Mouse (Mus musculus): ENCODE data around the gene Gga2. TPM values are rescaled to one million over a fixed set of nuclear protein-coding genes. Genes with fewer than 3 reads are reported as not detected.
A peak's percentile ranks its signal among the peaks of the same experiment; 100 is the strongest.

Gga2 gene
- 38.8 and 56.0 TPM in 2 replicates for polyA plus RNA-seq (2014; fragmentation: Nextera tagmentation; extraction: Ambion mirVana)

- H3K9me3 ChIP-seq (ENCODE audit: control insufficient read depth, low read length) = no peaks in the 10 kb centered on the region
- no peaks in the 10 kb centered on the region for H3K36me3 ChIP-seq (ENCODE audit: control insufficient read depth, insufficient read depth, low read length)
- H3K4me3 ChIP-seq (ENCODE audit: low read depth, low read length) = peak within 1 kb of the TSS; percentile 66
- under 1% methylated on average over 50 of the region's 50 CpGs for WGBS
- DNase-seq (ENCODE audit: low spot score) = peak; percentile 91
- H3K9ac ChIP-seq (ENCODE audit: low read depth, low read length) = peak within 1 kb of the TSS; percentile 74
- H3K4me1 ChIP-seq (replicated peaks; ENCODE audit: control insufficient read depth, insufficient read depth, low read length) = no peaks in the 10 kb centered on the region; the same call in 1 of the 2 replicates
- H3K27me3 ChIP-seq (ENCODE audit: control insufficient read depth, insufficient read depth, low read length) = no peaks in the 10 kb centered on the region
- peak within 1 kb of the TSS; percentile 65 for H3K4me2 ChIP-seq (replicated peaks; ENCODE audit: low read depth, low read length)
- peak within 1 kb of the TSS; percentile 85 for H3K27ac ChIP-seq (ENCODE audit: low read depth, low read length)
- peak; percentile 88 for ATAC-seq (ENCODE audit: low FRiP score)
These were observed at the start of gene Gga2 for GRCm38 (mm10) chr7:122020667-122021354. Gga2 (minus strand) TSS chr7:122021222.

- peak overlapping the region; percentile 91 for H3K27ac ChIP-seq (ENCODE audit: low read depth, low read length)
- DNase-seq (ENCODE audit: low spot score) = peak; percentile 55
- H3K4me3 ChIP-seq (ENCODE audit: low read depth, low read length) = peak overlapping the region; percentile 99
- H3K36me3 ChIP-seq (ENCODE audit: control insufficient read depth, insufficient read depth, low read length) = no peaks in the 10 kb centered on the region; the same call in 1 of the 2 replicates
- H3K4me1 ChIP-seq (replicated peaks; ENCODE audit: control insufficient read depth, insufficient read depth, low read length) = no peaks in the 10 kb centered on the region
- no peaks in the 10 kb centered on the region for H3K9me3 ChIP-seq (ENCODE audit: control insufficient read depth, low read length)
- WGBS = 2% methylated on average over 56 of the region's 58 CpGs
- H3K27me3 ChIP-seq (ENCODE audit: control insufficient read depth, insufficient read depth, low read length) = no peaks in the 10 kb centered on the region
- peak overlapping the region; percentile 68 for H3K4me2 ChIP-seq (replicated peaks; ENCODE audit: low read depth, low read length)
- peak overlapping the region; percentile 97 for H3K9ac ChIP-seq (ENCODE audit: low read depth, low read length)
- no peak; the same call in 1 of the 2 replicates for ATAC-seq (ENCODE audit: low FRiP score)
These were observed 46.7 kb upstream of the Gga2 start for GRCm38 (mm10) chr7:122067517-122068381.

GRCm38 (mm10) chr7:122066945-122067516, 46.0 kb upstream of the Gga2 start, which contains the start of the genes Ubfd1 and Ears2:
Ubfd1 (plus strand) TSS chr7:122067175.
Ears2 (minus strand) TSS chr7:122067263.
- Histone ChIP-seq H3K4me2 (replicated peaks; ENCODE audit: low read depth, low read length) (peak within 1 kb of the TSS; percentile 80), H3K4me3 (ENCODE audit: low read depth, low read length) (peak within 1 kb of the TSS; percentile 99), H3K27ac (ENCODE audit: low read depth, low read length) (peak within 1 kb of the TSS; percentile 91), H3K36me3 (ENCODE audit: control insufficient read depth, insufficient read depth, low read length) (peaks cover 3% of the 10 kb centered on the region; the same call in 1 of the 2 replicates), H3K9ac (ENCODE audit: low read depth, low read length) (peak within 1 kb of the TSS; percentile 97), H3K4me1 (replicated peaks; ENCODE audit: control insufficient read depth, insufficient read depth, low read length) (no peaks in the 10 kb centered on the region), H3K9me3 (ENCODE audit: control insufficient read depth, low read length) (no peaks in the 10 kb centered on the region), H3K27me3 (ENCODE audit: control insufficient read depth, insufficient read depth, low read length) (no peaks in the 10 kb centered on the region)
- DNase-seq (ENCODE audit: low spot score) = peak; percentile 98
- WGBS = under 1% methylated on average over 44 of the region's 60 CpGs
- ATAC-seq (ENCODE audit: low FRiP score) = peak; percentile 99

GRCm38 (mm10) chr7:122066102-122066944, 45.3 kb upstream of the Gga2 start:
- H3K9me3 ChIP-seq (ENCODE audit: control insufficient read depth, low read length) = no peaks in the 10 kb centered on the region
- DNase-seq (ENCODE audit: low spot score) (no peak), ATAC-seq (ENCODE audit: low FRiP score) (no peak)
- H3K4me2 ChIP-seq (replicated peaks; ENCODE audit: low read depth, low read length) = peak overlapping the region; percentile 80
- WGBS = 21% methylated on average over 31 of the region's 31 CpGs
- H3K27ac ChIP-seq (ENCODE audit: low read depth, low read length) = peak overlapping the region; percentile 91
- peaks cover 3% of the 10 kb centered on the region; the same call in 1 of the 2 replicates for H3K36me3 ChIP-seq (ENCODE audit: control insufficient read depth, insufficient read depth, low read length)
- peak overlapping the region; percentile 99 for H3K4me3 ChIP-seq (ENCODE audit: low read depth, low read length)
- H3K4me1 ChIP-seq (replicated peaks; ENCODE audit: control insufficient read depth, insufficient read depth, low read length) = no peaks in the 10 kb centered on the region
- no peaks in the 10 kb centered on the region for H3K27me3 ChIP-seq (ENCODE audit: control insufficient read depth, insufficient read depth, low read length)
- peak overlapping the region; percentile 97 for H3K9ac ChIP-seq (ENCODE audit: low read depth, low read length)

- Histone ChIP-seq H3K27me3 (ENCODE audit: control insufficient read depth, insufficient read depth, low read length) (no peaks in the 10 kb centered on the region), H3K9me3 (ENCODE audit: control insufficient read depth, low read length) (no peaks in the 10 kb centered on the region), H3K27ac (ENCODE audit: low read depth, low read length) (no peak overlapping the region), H3K9ac (ENCODE audit: low read depth, low read length) (no peak overlapping the region), H3K4me2 (replicated peaks; ENCODE audit: low read depth, low read length) (no peak overlapping the region), H3K4me1 (replicated peaks; ENCODE audit: control insufficient read depth, insufficient read depth, low read length) (no peaks in the 10 kb centered on the region), H3K36me3 (ENCODE audit: control insufficient read depth, insufficient read depth, low read length) (0 out of 2 replicates have a peak, but pooled peaks cover 3% of the 10 kb centered on the region), H3K4me3 (ENCODE audit: low read depth, low read length) (no peak overlapping the region)
- WGBS = 79% methylated on average over 1 of the region's 1 CpGs
- DNase-seq (ENCODE audit: low spot score) (no peak), ATAC-seq (ENCODE audit: low FRiP score) (no peak)
These were observed 44.6 kb upstream of the Gga2 start for GRCm38 (mm10) chr7:122065656-122066055.

- no peak overlapping the region for H3K9ac ChIP-seq (ENCODE audit: low read depth, low read length)
- no peak overlapping the region for H3K27ac ChIP-seq (ENCODE audit: low read depth, low read length)
- DNase-seq (ENCODE audit: low spot score) (no peak), ATAC-seq (ENCODE audit: low FRiP score) (no peak)
- no peaks in the 10 kb centered on the region for H3K9me3 ChIP-seq (ENCODE audit: control insufficient read depth, low read length)
- no peaks in the 10 kb centered on the region for H3K27me3 ChIP-seq (ENCODE audit: control insufficient read depth, insufficient read depth, low read length)
- peaks cover 4% of the 10 kb centered on the region; the same call in 1 of the 2 replicates for H3K36me3 ChIP-seq (ENCODE audit: control insufficient read depth, insufficient read depth, low read length)
- 86% methylated on average over 5 of the region's 5 CpGs for WGBS
- H3K4me3 ChIP-seq (ENCODE audit: low read depth, low read length) = no peak overlapping the region
- no peak overlapping the region for H3K4me2 ChIP-seq (replicated peaks; ENCODE audit: low read depth, low read length)
- H3K4me1 ChIP-seq (replicated peaks; ENCODE audit: control insufficient read depth, insufficient read depth, low read length) = no peaks in the 10 kb centered on the region
These were observed 35.6 kb upstream of the Gga2 start for GRCm38 (mm10) chr7:122056633-122057032.

- 74% methylated on average over 1 of the region's 1 CpGs for WGBS
- no peak for ATAC-seq (ENCODE audit: low FRiP score)
- H3K4me1 ChIP-seq (replicated peaks; ENCODE audit: control insufficient read depth, insufficient read depth, low read length) = no peaks in the 10 kb centered on the region
- H3K4me2 ChIP-seq (replicated peaks; ENCODE audit: low read depth, low read length) = no peak overlapping the region
- H3K27me3 ChIP-seq (ENCODE audit: control insufficient read depth, insufficient read depth, low read length) = no peaks in the 10 kb centered on the region
- 0 out of 2 replicates have a peak, but pooled peaks cover 2% of the 10 kb centered on the region for H3K36me3 ChIP-seq (ENCODE audit: control insufficient read depth, insufficient read depth, low read length)
- no peak for DNase-seq (ENCODE audit: low spot score)
- no peak overlapping the region for H3K4me3 ChIP-seq (ENCODE audit: low read depth, low read length)
- H3K9ac ChIP-seq (ENCODE audit: low read depth, low read length) = no peak overlapping the region
- no peak overlapping the region for H3K27ac ChIP-seq (ENCODE audit: low read depth, low read length)
- H3K9me3 ChIP-seq (ENCODE audit: control insufficient read depth, low read length) = no peaks in the 10 kb centered on the region
These were observed 29.8 kb upstream of the Gga2 start for GRCm38 (mm10) chr7:122050834-122051233.

- H3K9me3 ChIP-seq (ENCODE audit: control insufficient read depth, low read length) = no peaks in the 10 kb centered on the region
- H3K4me3 ChIP-seq (ENCODE audit: low read depth, low read length) = no peak overlapping the region
- H3K4me2 ChIP-seq (replicated peaks; ENCODE audit: low read depth, low read length) = no peak overlapping the region
- no peak overlapping the region for H3K27ac ChIP-seq (ENCODE audit: low read depth, low read length)
- H3K36me3 ChIP-seq (ENCODE audit: control insufficient read depth, insufficient read depth, low read length) = 0 out of 2 replicates have a peak, but pooled peaks cover 2% of the 10 kb centered on the region
- H3K4me1 ChIP-seq (replicated peaks; ENCODE audit: control insufficient read depth, insufficient read depth, low read length) = no peaks in the 10 kb centered on the region
- H3K27me3 ChIP-seq (ENCODE audit: control insufficient read depth, insufficient read depth, low read length) = no peaks in the 10 kb centered on the region
- no peak for DNase-seq (ENCODE audit: low spot score)
- H3K9ac ChIP-seq (ENCODE audit: low read depth, low read length) = no peak overlapping the region
- ATAC-seq (ENCODE audit: low FRiP score) = no peak
- 94% methylated on average over 9 of the region's 9 CpGs for WGBS
These were observed 27.2 kb upstream of the Gga2 start for GRCm38 (mm10) chr7:122048191-122048590.
